21 mouse cellular contexts compared by ENCODE assay signal in genomic region chr12:70036722-70037305, GRCm38 (mm10). TPM values are rescaled to one million over a fixed set of nuclear protein-coding genes. Genes with fewer than 3 reads are reported as not detected.
DNase-seq lines count a peak whose midpoint lies in the region; ATAC-seq and TF ChIP-seq lines count a peak whose summit lies in the region.
"Had no signal": no experiment of that assay in that cellular context is flagged by ENCODE, and none has a peak within 500 bp of the region (broad histone marks: within the 10 kb centered on the region; RNA-seq: fewer than 3 reads in every experiment).

No protein-coding gene starts in this region.

- no peak overlapping the region for H3K4me3 ChIP-seq in hindbrain, postnatal 0 days (ENCODE audit: low read length)
- H3K4me3 ChIP-seq in hindbrain, embryonic 11.5 days (ENCODE audit: low read depth, low read length) = no peak overlapping the region
- H3K4me3 ChIP-seq in thymus, adult 2 months (ENCODE audit: control insufficient read depth, insufficient read depth, low read length) = no peak overlapping the region
- H3K4me3 ChIP-seq: heart, embryonic 12.5 days; intestine, embryonic 15.5 days; megakaryocyte, embryonic 14.5 days; neural tube, embryonic 15.5 days; stomach, embryonic 15.5 days had no signal

- no peak overlapping the region for H3K9ac ChIP-seq in hindbrain, postnatal 0 days (replicated peaks; ENCODE audit: low read length)
- H3K9ac ChIP-seq in hindbrain, embryonic 11.5 days (ENCODE audit: low read depth, low read length) = no peak overlapping the region
- H3K9ac ChIP-seq: heart, embryonic 12.5 days; hindbrain, embryonic 14.5 days; intestine, embryonic 15.5 days; neural tube, embryonic 15.5 days; stomach, embryonic 15.5 days had no signal

- TF ChIP-seq POLR2A in brain, embryonic 14.5 days (IDR thresholded peaks at IDR 0.05; ENCODE audit: borderline replicate concordance, extremely low read depth, insufficient read depth, insufficient read length, poor library complexity, severe bottlenecking) = no peak
- no peak for TF ChIP-seq POLR2A in thymus, adult 2 months (IDR thresholded peaks at IDR 0.05; ENCODE audit: control insufficient read depth, extremely low read depth, insufficient read depth, low read length, poor library complexity)

- no peak overlapping the region for H3K4me2 ChIP-seq in hindbrain, postnatal 0 days (ENCODE audit: low read depth, low read length)
- no peak overlapping the region for H3K4me2 ChIP-seq in hindbrain, embryonic 11.5 days (replicated peaks; ENCODE audit: low read depth, low read length)
- H3K4me2 ChIP-seq: heart, embryonic 12.5 days; hindbrain, embryonic 14.5 days; intestine, embryonic 15.5 days; liver, embryonic 11.5 days; neural tube, embryonic 15.5 days; stomach, embryonic 15.5 days had no signal

- H3K27me3 ChIP-seq in hindbrain, postnatal 0 days (ENCODE audit: insufficient read depth, low read length) = no peaks in the 10 kb centered on the region
- no peaks in the 10 kb centered on the region for H3K27me3 ChIP-seq in hindbrain, embryonic 11.5 days (ENCODE audit: control insufficient read depth, insufficient read depth, low read length)
- no peaks in the 10 kb centered on the region for H3K27me3 ChIP-seq in thymus, adult 2 months (ENCODE audit: control insufficient read depth, insufficient read depth, low read length)
- H3K27me3 ChIP-seq: heart, embryonic 12.5 days; intestine, embryonic 15.5 days; megakaryocyte, embryonic 14.5 days; neural tube, embryonic 15.5 days; stomach, embryonic 15.5 days had no signal

- H3K9me3 ChIP-seq in hindbrain, postnatal 0 days (ENCODE audit: low read length) = no peaks in the 10 kb centered on the region
- H3K9me3 ChIP-seq in hindbrain, embryonic 11.5 days (ENCODE audit: control insufficient read depth, low read length) = no peaks in the 10 kb centered on the region
- H3K9me3 ChIP-seq: intestine, embryonic 15.5 days; megakaryocyte, embryonic 14.5 days; neural tube, embryonic 15.5 days; stomach, embryonic 15.5 days had no signal

- WGBS in hindbrain, postnatal 0 days = 91% methylated on average over 19 of the region's 19 CpGs
- 94% methylated on average over 19 of the region's 19 CpGs for WGBS in hindbrain, embryonic 11.5 days
- WGBS in thymus, adult 2 months = 98% methylated on average over 19 of the region's 19 CpGs

- peaks cover 16% of the 10 kb centered on the region; the same call in 1 of the 2 replicates for H3K36me3 ChIP-seq in hindbrain, postnatal 0 days (ENCODE audit: insufficient read depth, low read length)
- no peaks in the 10 kb centered on the region for H3K36me3 ChIP-seq in hindbrain, embryonic 11.5 days (ENCODE audit: control insufficient read depth, insufficient read depth, low read length)
- peaks cover 41% of the 10 kb centered on the region for H3K36me3 ChIP-seq in thymus, adult 2 months (ENCODE audit: control insufficient read depth, insufficient read depth, low read length)

- DNase-seq in hindbrain, postnatal 0 days (ENCODE audit: low spot score) = peak; percentile 8
- DNase-seq in hindbrain, embryonic 11.5 days (ENCODE audit: low spot score) = no peak
- DNase-seq in brain, embryonic 14.5 days (ENCODE audit: low read depth) = peak; percentile 54
- peak; percentile 35 to 46 for DNase-seq in cerebellum, adult 18-20 months
- DNase-seq in cerebellum, postnatal 25 days = peak; percentile 52 to 69
- DNase-seq in thymus, adult 2 months = no peak
- DNase-seq in urinary bladder, postnatal 25 days (ENCODE audit: low spot score) = no peak
- DNase-seq: adrenal gland, adult 2 months; gastrocnemius, postnatal 10 days; heart, adult 11 months; lung, adult 18-20 months; lung, postnatal 14 days; midbrain, embryonic 14.5 days; right cerebral cortex, postnatal 25 days had no signal

- TF ChIP-seq CTCF in hindbrain, postnatal 0 days (IDR thresholded peaks at IDR 0.05; ENCODE audit: low read depth) = no peak
- TF ChIP-seq CTCF in brain, embryonic 14.5 days (IDR thresholded peaks at IDR 0.05; ENCODE audit: borderline replicate concordance, extremely low read depth, insufficient read depth, insufficient read length) = no peak
- TF ChIP-seq CTCF in thymus, adult 2 months (IDR thresholded peaks at IDR 0.05; ENCODE audit: borderline replicate concordance, control insufficient read depth, extremely low read depth, insufficient read depth, low read length, poor library complexity) = no peak

- no peak for ATAC-seq in hindbrain, postnatal 0 days
- no peak for ATAC-seq in hindbrain, embryonic 11.5 days (ENCODE audit: low FRiP score)
- ATAC-seq: intestine, embryonic 15.5 days had no signal

- no peaks in the 10 kb centered on the region for H3K4me1 ChIP-seq in hindbrain, postnatal 0 days (ENCODE audit: insufficient read depth, low read length)
- no peaks in the 10 kb centered on the region for H3K4me1 ChIP-seq in hindbrain, embryonic 11.5 days (replicated peaks; ENCODE audit: control insufficient read depth, insufficient read depth, low read length)
- no peaks in the 10 kb centered on the region for H3K4me1 ChIP-seq in thymus, adult 2 months (replicated peaks; ENCODE audit: control insufficient read depth, insufficient read depth, low read length)
- H3K4me1 ChIP-seq: intestine, embryonic 15.5 days; megakaryocyte, embryonic 14.5 days; neural tube, embryonic 15.5 days; stomach, embryonic 15.5 days had no signal

- H3K27ac ChIP-seq in hindbrain, postnatal 0 days = no peak overlapping the region
- H3K27ac ChIP-seq in hindbrain, embryonic 11.5 days (ENCODE audit: low read depth, low read length) = no peak overlapping the region
- no peak overlapping the region for H3K27ac ChIP-seq in thymus, adult 2 months (ENCODE audit: control insufficient read depth, insufficient read depth, low read length)
- H3K27ac ChIP-seq: hindbrain, embryonic 14.5 days; intestine, embryonic 15.5 days; neural tube, embryonic 15.5 days; stomach, embryonic 15.5 days had no signal

RNA-seq across cellular contexts. Expression of gene Sav1, which starts 50.0 kb away (rescaled TPM):
- total RNA-seq in hindbrain, postnatal 0 days (2014; rRNA removed) = 15.6 and 20.8 TPM in 2 replicates
- 2.4 and 2.5 TPM in 2 replicates for polyA plus RNA-seq in hindbrain, postnatal 0 days (2015; fragmentation: Nextera tagmentation; extraction: Ambion mirVana)
- polyA plus RNA-seq in hindbrain, embryonic 11.5 days (2014; fragmentation: Nextera tagmentation; extraction: Ambion mirVana) = 7.3 and 8.5 TPM in 2 replicates
- 29.6 and 33.4 TPM in 2 replicates for polyA plus RNA-seq in brain, embryonic 14.5 days (2012; rRNA removed)
- 22.2 and 23.7 TPM in 2 replicates for polyA plus RNA-seq in thymus, adult 2 months (2012; rRNA removed)

Comparison
In these comparisons a context has a peak if more than half of its experiments do, and no peak if none do; other contexts are left out.
1. DNase-seq: peak in hindbrain, postnatal 0 days (single experiment), brain, embryonic 14.5 days (single experiment), cerebellum, adult 18-20 months (2 of 2) and cerebellum, postnatal 25 days (2 of 2); none in hindbrain, embryonic 11.5 days (single experiment), thymus, adult 2 months (single experiment) and urinary bladder, postnatal 25 days (single experiment).